Mouse (Mus musculus): ENCODE results near the gene Slc27a1. TPM values are rescaled to one million over a fixed set of nuclear protein-coding genes. Genes with fewer than 3 reads are reported as not detected.
A peak's percentile ranks its signal among the peaks of the same experiment; 100 is the strongest.
"Not testable (repeated sequence)": the region's sequence is repeated elsewhere in the genome, so short reads cannot be mapped to it uniquely, and the experiment has no call there.

Gene Slc27a1
- total RNA-seq (2021): 100 to 1,000 TPM; 127 to 151 TPM
- long read RNA-seq, experiment 1, transcript Slc27a1-201 (14 exons, 2,795 nt): minor isoform, 26 of 259 reads
- long read RNA-seq, experiment 1, transcript Slc27a1-207 (13 exons, 2,730 nt): major isoform, 39 of 259 reads
- long read RNA-seq, experiment 1, partial matches to known transcripts: 24 of 259 reads
- long read RNA-seq, experiment 1, other reads (novel, unspliced or antisense): 167 of 259 reads
- long read RNA-seq, experiment 2, transcript Slc27a1-201 (14 exons, 2,795 nt): minor isoform, 24 of 293 reads
- long read RNA-seq, experiment 2, transcript Slc27a1-207 (13 exons, 2,730 nt): major isoform, 43 of 293 reads
- long read RNA-seq, experiment 2, transcript Slc27a1-205 (11 exons, 3,207 nt): minor isoform, 6 of 293 reads
- long read RNA-seq, experiment 2, partial matches to known transcripts: 35 of 293 reads
- long read RNA-seq, experiment 2, other reads (novel, unspliced or antisense): 185 of 293 reads

- DNase-seq: peak; percentile 81 to 90
- intact Hi-C loops (cut with DNase I): no loop called here
Measured at GRCm38 (mm10) chr8:71568387-71568937, at the start of gene Slc27a1. Slc27a1 (plus strand) TSS chr8:71568882.

GRCm38 (mm10) chr8:71519037-71519825 is 49.5 kb upstream of the Slc27a1 start:
- intact Hi-C loops (cut with DNase I): not testable (repeated sequence)
- DNase-seq: peak; percentile 68 to 83

DNA sequence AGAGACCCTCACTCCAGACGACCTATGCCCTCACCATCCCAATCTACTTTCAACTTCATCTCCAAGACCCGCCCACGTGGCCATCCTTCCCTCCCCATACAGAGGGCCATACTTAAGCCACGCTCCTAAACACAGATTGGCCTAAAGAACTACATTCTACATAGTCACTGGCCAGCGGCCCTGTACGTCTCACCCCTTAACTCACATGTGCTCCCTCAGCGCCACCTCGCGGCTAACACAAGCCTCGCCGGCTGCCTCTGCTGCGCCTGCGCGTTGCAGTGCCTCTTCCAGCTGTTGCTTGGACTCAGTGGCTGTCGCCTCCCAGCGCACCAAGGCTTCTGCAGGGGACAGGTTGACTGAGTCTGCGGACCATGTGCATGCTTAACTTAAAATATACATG is 47.0 kb upstream of the Slc27a1 start:
- intact Hi-C loops (cut with DNase I): loop anchor here (1.0 kb wide), 2 partner anchors 26 to 80 kb away; no protein-coding TSS in a partner anchor
- DNase-seq: peak; percentile 97 to 99

GRCm38 (mm10) chr8:71525226-71526050 is 43.2 kb upstream of the Slc27a1 start, which contains the start of gene Ccdc194:
Ccdc194 (minus strand) TSS chr8:71525711.
- intact Hi-C loops (cut with DNase I): no loop called here
- DNase-seq: no peak

DNA sequence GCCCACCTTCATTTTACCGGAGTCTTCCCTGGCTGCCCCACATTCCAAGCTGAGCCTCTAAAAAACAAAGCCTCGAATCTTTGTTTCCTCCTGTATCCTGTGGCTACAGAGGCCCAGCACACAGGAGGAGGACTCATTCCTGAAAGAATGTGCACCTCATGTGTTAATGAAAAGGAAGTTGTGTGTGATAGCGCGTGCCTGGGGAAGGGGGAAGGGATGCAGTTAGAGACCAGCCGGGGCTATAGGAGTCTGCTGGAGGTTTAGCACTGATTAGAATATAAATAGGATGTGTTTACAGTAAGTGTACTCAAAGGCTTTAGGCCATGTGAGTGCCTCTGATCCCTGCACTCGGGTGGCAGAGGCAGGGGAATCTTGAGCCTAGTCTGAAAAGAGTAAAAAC is 42.4 kb upstream of the Slc27a1 start:
- intact Hi-C loops (cut with DNase I): no loop called here
- no peak for DNase-seq

DNA sequence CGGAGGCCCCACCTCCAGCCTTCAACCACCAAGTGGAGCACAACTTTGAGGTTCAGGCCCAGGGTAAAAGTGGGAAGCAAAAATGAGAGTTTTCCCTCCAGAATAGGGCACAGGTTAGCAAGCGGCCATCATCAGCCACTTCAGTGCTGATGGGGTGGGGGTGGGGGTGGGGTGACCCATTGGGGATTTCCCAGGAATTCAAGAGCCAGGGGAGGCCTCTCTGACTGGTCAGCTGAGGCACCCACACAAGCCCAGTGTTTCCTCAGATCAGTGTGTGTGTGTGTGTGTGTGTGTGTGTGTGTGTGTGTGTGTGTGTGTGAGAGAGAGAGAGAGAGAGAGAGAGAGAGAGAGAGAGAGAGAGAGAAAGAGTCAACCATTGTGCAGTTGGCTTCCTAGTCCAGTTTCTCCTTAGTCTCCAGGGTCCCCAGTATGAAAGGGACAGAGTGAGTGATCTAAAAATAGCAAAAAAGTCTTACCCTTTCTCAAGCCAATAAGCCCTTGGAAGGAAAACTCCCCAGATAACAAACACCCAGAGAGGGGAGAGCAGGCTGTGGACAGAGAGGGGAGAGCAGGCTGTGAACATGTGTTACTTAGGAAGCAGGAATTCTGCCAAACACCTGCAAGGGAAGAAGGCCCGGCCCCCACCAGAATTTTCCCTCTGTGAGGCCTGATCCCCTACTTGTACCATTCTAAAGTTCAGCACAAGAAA is 41.4 kb upstream of the Slc27a1 start:
- intact Hi-C loops (cut with DNase I): no loop called here
- DNase-seq: peak in 1 of 2 experiments; percentile 40

DNA sequence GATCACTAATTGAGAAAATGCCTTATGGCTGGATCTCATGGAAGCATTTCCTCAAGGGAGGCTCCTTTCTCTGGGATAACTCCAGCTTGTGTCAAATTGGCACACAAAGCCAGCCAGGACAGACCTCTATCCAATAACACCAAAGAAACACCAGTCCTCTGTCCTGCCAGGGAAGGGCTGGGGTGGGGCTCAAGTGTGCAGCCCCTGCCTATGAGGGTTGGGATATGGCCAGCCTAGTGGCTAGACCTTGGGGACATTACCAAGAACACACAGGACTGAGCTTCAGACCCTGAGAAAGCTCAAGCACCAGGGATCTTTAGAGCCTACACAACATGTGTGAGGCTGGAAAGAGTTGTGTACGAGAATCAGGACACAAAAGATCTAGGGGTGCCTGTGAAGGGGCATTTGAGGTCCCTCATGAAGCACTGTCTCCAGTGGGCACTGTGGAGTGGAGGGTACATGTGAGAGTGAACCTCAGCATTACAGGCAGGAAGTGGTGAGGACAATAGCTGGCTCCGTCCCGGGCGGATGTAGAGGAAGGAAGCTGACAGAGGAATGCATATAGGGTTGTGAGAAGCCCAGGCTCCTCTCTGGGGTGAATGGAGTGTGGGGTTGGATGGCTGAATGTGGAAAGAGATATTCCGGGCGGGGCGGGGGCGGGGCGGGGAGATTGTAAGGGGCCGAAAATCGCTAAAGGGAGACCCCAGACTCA is 40.2 kb upstream of the Slc27a1 start:
- DNase-seq: peak; percentile 45 to 48
- intact Hi-C loops (cut with DNase I): no loop called here

DNA sequence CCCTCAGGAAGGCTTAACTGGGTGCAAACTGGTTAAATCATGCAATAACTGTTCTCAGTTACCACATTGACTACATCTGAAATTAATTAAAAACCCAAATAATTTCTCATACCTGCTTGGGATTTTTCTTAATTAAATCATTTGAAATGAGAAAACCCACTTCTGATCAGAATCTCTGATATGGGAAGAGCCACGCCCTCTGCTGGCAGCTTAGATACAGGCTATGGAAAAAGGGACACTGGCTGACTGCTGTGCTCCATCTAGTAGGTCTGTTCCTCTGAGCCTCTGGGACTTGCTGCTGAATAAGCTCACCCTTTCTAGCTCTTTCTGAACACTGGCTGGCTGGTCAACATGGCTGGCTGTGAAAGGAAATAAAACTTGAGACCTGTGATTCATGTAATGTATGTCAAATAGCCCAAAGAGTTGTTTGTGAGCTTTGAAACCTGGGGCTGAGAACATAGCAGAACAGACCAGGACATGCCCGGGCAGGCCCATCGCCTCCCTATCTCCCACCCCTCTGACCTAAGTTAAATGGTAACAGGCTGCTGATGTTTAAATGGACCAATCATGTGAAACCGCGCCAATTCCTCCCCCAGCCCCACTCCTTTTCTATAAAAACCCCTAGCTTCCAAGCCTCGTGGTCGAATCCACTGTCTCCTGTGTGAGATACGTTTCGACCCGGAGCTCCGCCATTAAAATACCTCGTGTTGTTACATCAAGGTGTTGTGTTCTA is 37.8 kb upstream of the Slc27a1 start:
- DNase-seq: peak in 1 of 2 experiments; percentile 42
- intact Hi-C loops (cut with DNase I): not testable (repeated sequence)

DNA sequence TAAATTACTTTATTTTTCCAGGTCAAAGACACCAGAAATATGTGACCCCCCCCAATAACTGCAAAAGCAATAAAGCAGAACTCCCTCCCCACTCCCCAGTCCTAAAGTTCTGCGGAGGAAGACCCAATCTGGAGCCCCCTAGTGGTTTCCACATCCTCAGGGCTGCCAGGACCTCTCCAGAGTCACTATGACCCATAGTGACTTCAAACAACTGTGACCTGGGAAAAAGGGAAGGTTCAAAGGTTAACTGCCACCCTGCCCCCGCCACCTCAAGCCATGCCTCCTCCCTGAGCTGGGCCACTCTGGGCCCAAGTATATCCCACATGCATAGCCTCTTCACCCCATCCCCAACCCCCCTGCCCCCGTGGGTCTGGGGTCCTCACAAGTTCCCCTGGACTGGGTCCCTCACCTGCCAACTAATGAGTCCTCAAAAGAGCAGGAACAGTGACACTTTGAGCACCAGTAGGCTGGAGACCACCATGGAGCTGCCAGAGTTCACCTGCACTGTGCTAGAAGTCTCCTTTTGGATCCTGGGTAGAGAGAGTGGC is 34.3 kb upstream of the Slc27a1 start:
- intact Hi-C loops (cut with DNase I): no loop called here
- DNase-seq: no peak

DNA sequence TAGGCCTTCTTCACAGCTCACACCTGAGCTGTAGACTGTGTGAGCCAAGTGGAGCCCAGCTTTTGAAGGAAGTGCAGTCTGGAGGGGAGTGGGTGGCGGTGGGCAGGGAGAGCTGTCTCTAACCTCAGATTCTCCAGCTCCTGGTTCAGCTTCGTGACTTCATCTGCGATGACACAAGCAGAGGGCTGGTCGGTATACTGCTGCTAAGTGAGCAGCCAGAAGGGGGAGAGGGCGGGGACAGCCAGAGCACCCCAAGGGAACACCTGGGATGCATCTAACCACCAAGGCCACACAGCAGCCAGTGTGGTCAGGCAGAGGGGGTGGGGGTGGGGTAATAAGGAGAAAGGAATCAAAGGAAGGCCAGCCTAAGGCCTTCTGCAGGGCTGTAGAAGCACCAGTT is 33.0 kb upstream of the Slc27a1 start:
- intact Hi-C loops (cut with DNase I): no loop called here
- no peak for DNase-seq

DNA sequence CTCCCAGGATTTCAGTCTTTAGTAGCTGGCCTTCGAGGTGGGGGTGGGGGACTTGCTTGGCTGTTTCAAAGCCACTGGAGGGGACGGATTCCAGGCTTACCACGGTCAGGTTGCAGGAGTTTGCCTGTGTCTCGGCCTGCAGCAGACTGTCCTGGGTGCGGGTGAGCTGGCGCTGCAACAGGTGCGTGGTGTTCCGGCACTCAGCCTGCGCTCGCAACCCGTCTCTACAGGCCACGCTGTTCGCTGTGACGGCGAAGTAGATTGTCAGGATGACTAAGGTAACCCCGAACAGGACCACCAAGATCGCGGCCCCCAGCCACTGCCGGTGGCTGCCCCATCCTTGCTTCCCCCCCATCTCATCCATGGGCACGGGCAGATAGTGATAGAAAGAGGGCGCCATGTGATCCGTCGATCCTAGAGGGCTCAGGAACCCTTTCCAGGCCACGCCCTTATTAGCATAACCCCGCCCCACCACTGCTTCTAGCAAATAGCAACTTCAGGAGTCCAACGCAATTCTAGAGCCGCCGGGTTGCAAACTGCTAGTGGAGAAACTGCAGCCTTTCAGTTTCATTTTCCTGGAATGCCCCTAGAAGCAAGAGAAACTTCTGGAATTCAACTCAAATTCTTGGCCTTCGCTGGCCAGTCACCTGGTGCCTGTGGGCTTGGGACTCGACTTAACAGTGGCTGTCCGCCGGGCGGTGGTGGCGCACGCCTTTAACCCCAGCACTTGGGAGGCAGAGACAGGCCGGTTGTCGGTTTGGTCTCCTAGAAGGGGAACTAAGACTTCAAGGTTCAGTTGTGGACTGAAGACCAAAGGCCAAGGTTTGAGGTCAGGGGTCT is 31.4 kb upstream of the Slc27a1 start, which contains the start of gene Bst2:
Gene Bst2, minus strand, starts transcription at position 429 of the 840 bp plus-strand sequence.
- intact Hi-C loops (cut with DNase I): no loop called here
- peak; percentile 82 to 87 for DNase-seq

DNA sequence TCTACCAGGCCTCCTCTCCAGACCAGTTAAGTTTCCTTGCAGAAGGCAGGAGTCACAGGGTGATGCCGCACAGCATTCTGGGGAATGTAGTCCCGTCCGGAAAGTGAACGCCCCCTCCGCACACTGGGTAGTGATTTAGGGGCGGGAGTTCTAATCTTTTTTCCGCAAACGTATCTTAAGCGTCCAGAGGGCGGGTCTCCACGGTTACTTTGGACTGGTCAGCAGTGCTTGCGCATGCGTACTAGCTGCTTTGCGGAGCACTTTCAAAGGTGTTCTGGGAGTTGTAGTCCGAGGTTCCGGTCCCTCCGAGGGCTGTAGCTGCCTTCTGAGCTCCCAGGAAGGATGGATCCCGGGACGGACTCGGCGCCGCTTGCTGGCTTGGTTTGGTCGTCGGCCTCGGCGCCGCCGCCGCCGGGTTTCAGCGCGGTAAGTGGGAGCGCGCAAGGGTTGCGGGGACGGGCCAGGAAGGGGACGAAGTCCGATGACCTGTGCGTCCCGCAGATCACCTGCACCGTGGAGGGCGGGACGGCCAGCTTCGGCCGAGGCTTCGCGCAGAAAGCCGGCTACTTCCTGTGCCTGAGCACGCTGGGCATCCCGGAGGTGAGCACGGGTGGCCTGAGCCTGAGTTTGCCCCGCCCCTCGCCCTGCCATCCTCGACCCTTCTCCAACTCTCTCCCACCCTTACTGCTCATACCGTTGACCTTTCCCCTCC is 25.9 kb upstream of the Slc27a1 start, which contains the start of gene Mvb12a:
Gene Mvb12a, plus strand, starts transcription at position 291 of the 712 bp plus-strand sequence.
- intact Hi-C loops (cut with DNase I): no loop called here
- peak; percentile 93 to 95 for DNase-seq

- intact Hi-C loops (cut with DNase I): no loop called here
- DNase-seq: no peak
Measured at GRCm38 (mm10) chr8:71543755-71544154, 24.9 kb upstream of the Slc27a1 start.

- intact Hi-C loops (cut with DNase I): no loop called here
- no peak for DNase-seq
Measured at GRCm38 (mm10) chr8:71545053-71545452, 23.6 kb upstream of the Slc27a1 start.

DNA sequence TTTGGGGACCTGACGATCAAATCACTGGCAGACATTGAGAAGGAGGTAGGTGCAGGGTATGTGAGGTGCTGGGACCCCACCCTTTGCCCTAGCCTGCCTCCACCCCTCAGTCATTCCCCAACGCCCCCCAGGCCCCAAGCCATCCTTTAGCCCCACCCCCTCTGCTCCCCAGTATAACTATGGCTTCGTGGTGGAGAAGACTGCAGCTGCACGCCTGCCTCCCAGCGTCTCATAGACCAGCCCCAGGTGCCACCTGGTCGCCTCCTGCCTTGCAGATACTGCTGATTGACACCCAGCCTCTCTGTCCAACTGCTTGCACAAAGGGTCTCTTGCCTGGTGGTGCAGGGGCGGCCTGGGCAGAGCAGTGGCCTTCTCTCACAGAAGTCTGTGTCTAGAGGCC is 21.1 kb upstream of the Slc27a1 start:
- intact Hi-C loops (cut with DNase I): no loop called here
- no peak for DNase-seq

DNA sequence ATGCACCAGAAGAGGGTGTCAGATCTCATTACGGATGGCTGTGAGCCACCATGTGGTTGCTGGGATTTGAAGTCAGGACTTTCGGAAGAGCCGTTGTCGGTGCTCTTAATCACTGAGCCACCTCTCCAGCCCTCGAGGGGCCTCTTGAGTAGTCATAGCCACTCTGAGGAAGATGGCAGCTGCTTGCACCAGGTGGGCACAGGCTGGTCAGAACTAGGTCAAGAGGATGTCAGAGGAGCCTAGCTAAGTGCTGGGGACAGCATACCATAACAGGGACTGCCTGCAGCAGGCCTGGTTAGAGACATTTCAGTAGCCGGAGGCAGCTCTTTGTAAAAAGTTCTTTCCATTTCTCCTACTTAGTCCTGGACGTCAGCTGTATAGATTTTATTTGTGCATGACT is 17.9 kb upstream of the Slc27a1 start:
- no peak for DNase-seq
- intact Hi-C loops (cut with DNase I): no loop called here

Measured in heart, postnatal 14 days (tissue).